Mouse (Mus musculus) stomach, embryonic 15.5 days (tissue): ENCODE results near the gene Smagp. TPM values are rescaled to one million over a fixed set of nuclear protein-coding genes. Genes with fewer than 3 reads are reported as not detected.
"Not testable (repeated sequence)": the region's sequence is repeated elsewhere in the genome, so short reads cannot be mapped to it uniquely, and the experiment has no call there.

Experiments used
- ATAC-seq: fragments of 200-750 bp; cut with Nextera tagmentation; 2 replicates; pipeline ENCODE4 v1.8.0; 2017; ENCODE audit warnings: low read depth, moderate number of reproducible peaks, moderate TSS enrichment; ENCODE audit not compliant: insufficient read depth, low FRiP score
- H3K27ac ChIP-seq: fragments of 300-500 bp; sonication (generic); 2 replicates; pipeline ENCODE4 v1.5.1; 2015; ENCODE audit warnings: mild to moderate bottlenecking, inconsistent platforms
- H3K27me3 ChIP-seq: fragments of 300-500 bp; sonication (generic); replicated peaks from 2 replicates; pipeline ENCODE4 v1.6.1; 2015; ENCODE audit warnings: inconsistent platforms
- H3K36me3 ChIP-seq: fragments of 300-500 bp; sonication (generic); 2 replicates; pipeline ENCODE4 v1.6.1; 2015; ENCODE audit warnings: inconsistent platforms
- H3K4me1 ChIP-seq: fragments of 300-500 bp; sonication (generic); 2 replicates; pipeline ENCODE4 v1.6.1; 2015; ENCODE audit warnings: inconsistent platforms
- H3K4me2 ChIP-seq: fragments of 300-500 bp; sonication (generic); 2 replicates; pipeline ENCODE4 v1.6.1; 2015; ENCODE audit warnings: mild to moderate bottlenecking, inconsistent platforms
- H3K4me3 ChIP-seq: fragments of 300-500 bp; sonication (generic); replicated peaks from 2 replicates; pipeline ENCODE4 v1.5.1; 2015; ENCODE audit warnings: inconsistent platforms
- H3K9ac ChIP-seq: fragments of 300-500 bp; sonication (generic); 2 replicates; pipeline ENCODE4 v1.6.1; 2015; ENCODE audit warnings: inconsistent platforms
- H3K9me3 ChIP-seq: fragments of 300-500 bp; sonication (generic); 2 replicates; pipeline ENCODE4 v1.6.1; 2016; ENCODE audit warnings: inconsistent platforms
- WGBS: fragments of 180-500 bp; shearing (Covaris S2); methylation state at CpG from one replicate; pipeline ENCODE4 v1.1.7; 2015; 5-methylcytosine and 5-hydroxymethylcytosine counted together
- polyA plus RNA-seq: library from polyadenylated mRNA; unstranded; fragments of >200 nt; fragmentation: Nextera tagmentation; extraction: Ambion mirVana; gene quantifications from 2 replicates; pipeline ENCODE4 v1.2.1, GENCODE M21; 2015

Smagp gene
- polyA plus RNA-seq, 1 experiment from 2014 or later, result 41.9 TPM

DNA sequence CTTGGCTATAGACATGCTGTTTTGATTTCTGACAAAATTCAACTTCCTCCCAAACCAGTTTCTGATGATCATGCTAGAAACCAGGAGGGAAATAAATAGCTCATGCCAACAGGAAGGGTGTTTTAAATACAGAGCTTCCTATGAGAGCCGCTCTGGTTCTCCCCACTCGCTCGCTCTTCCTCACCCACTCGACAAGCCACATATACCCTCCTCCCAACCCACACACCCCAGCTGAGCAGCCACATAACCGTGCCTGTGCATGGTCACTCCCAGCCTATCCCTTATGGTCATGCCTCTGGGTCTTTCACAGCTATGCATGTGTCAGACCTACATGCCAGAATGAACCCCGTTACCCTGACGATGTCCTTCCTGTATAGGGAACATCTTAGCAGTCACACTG, 14.6 kb downstream of the Smagp start:
- H3K27ac ChIP-seq, result no peak overlapping the region; the same call in 1 of the 2 replicates
- H3K4me2 ChIP-seq, result no peak overlapping the region
- ATAC-seq, result no peak
- peaks cover 24% of the 10 kb centered on the region for H3K36me3 ChIP-seq
- no peak overlapping the region for H3K4me3 ChIP-seq
- no peak overlapping the region for H3K9ac ChIP-seq
- H3K9me3 ChIP-seq, result no peaks in the 10 kb centered on the region
- no peaks in the 10 kb centered on the region for H3K27me3 ChIP-seq
- WGBS, result 77% methylated on average over 7 of the region's 7 CpGs
- no peaks in the 10 kb centered on the region for H3K4me1 ChIP-seq

- not testable (repeated sequence) for H3K27ac ChIP-seq, H3K4me1 ChIP-seq, H3K4me2 ChIP-seq, ATAC-seq, H3K9me3 ChIP-seq, H3K4me3 ChIP-seq, H3K9ac ChIP-seq, H3K27me3 ChIP-seq
- peaks cover 24% of the 10 kb centered on the region for H3K36me3 ChIP-seq
- WGBS, result 60% methylated on average over 9 of the region's 9 CpGs
Observed at GRCm38 (mm10) chr15:100621671-100622070, 15.1 kb downstream of the Smagp start.

DNA sequence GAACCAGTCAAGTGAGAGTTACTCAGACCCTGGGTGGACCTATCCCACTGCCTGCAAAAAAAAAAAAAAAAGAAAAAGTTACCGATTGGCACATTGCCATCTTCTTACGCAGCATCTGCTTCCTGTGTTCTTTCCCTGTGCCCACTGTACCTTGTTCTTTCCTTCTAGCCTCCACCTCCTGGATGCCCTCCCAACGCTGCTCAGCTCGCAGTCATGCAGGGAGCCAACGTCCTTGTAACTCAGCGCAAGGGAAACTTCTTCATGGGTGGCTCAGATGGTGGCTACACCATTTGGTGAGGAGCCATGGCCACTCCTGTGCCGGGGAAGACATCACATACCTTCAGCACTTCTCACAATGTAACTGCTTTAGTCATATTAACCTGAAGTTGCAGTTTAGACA, 17.5 kb downstream of the Smagp start:
- Histone ChIP-seq H3K4me3 (no peak overlapping the region), H3K27me3 (no peaks in the 10 kb centered on the region), H3K9ac (no peak overlapping the region), H3K36me3 (peaks cover 24% of the 10 kb centered on the region), H3K4me1 (peaks cover 9% of the 10 kb centered on the region; the same call in 1 of the 2 replicates), H3K4me2 (no peak overlapping the region), H3K27ac (no peak overlapping the region), H3K9me3 (no peaks in the 10 kb centered on the region)
- ATAC-seq, result no peak
- 84% methylated on average over 7 of the region's 7 CpGs for WGBS

GRCm38 (mm10) chr15:100616221-100616620, 20.5 kb downstream of the Smagp start:
- Histone ChIP-seq H3K9ac (peak overlapping the region; percentile 71), H3K9me3 (no peaks in the 10 kb centered on the region), H3K4me2 (peak overlapping the region; percentile 76), H3K36me3 (peaks cover 24% of the 10 kb centered on the region), H3K27ac (peak overlapping the region; percentile 96), H3K4me1 (peaks cover 19% of the 10 kb centered on the region), H3K27me3 (no peaks in the 10 kb centered on the region), H3K4me3 (peak overlapping the region; percentile 72)
- 0% methylated on average over 19 of the region's 19 CpGs for WGBS
- peak; percentile 1; the same call in 1 of the 2 replicates for ATAC-seq

- H3K9me3 ChIP-seq, result no peaks in the 10 kb centered on the region
- peaks cover 24% of the 10 kb centered on the region for H3K36me3 ChIP-seq
- H3K4me3 ChIP-seq, result peak overlapping the region; percentile 72
- H3K4me2 ChIP-seq, result peak overlapping the region; percentile 76
- ATAC-seq, result peak; percentile 77
- under 1% methylated on average over 40 of the region's 43 CpGs for WGBS
- no peaks in the 10 kb centered on the region for H3K27me3 ChIP-seq
- peak overlapping the region; percentile 96 for H3K27ac ChIP-seq
- peak overlapping the region; percentile 71 for H3K9ac ChIP-seq
- H3K4me1 ChIP-seq, result peaks cover 19% of the 10 kb centered on the region
Observed at GRCm38 (mm10) chr15:100615825-100616220, 20.9 kb downstream of the Smagp start.

GRCm38 (mm10) chr15:100614996-100615824, 21.5 kb downstream of the Smagp start, which contains the start of gene Dazap2:
TSS of gene Dazap2 (plus strand) at chr15:100615349.
- peaks cover 23% of the 10 kb centered on the region for H3K36me3 ChIP-seq
- ATAC-seq, result peak; percentile 89
- peak within 1 kb of the TSS; percentile 72 for H3K4me3 ChIP-seq
- H3K4me2 ChIP-seq, result peak within 1 kb of the TSS; percentile 76
- H3K9ac ChIP-seq, result peak within 1 kb of the TSS; percentile 71
- peak within 1 kb of the TSS; percentile 96 for H3K27ac ChIP-seq
- under 1% methylated on average over 80 of the region's 99 CpGs for WGBS
- peaks cover 19% of the 10 kb centered on the region for H3K4me1 ChIP-seq
- no peaks in the 10 kb centered on the region for H3K9me3 ChIP-seq
- no peaks in the 10 kb centered on the region for H3K27me3 ChIP-seq

- Histone ChIP-seq H3K9me3 (no peaks in the 10 kb centered on the region), H3K4me1 (peaks cover 19% of the 10 kb centered on the region), H3K4me3 (peak overlapping the region; percentile 72), H3K4me2 (peak overlapping the region; percentile 72), H3K36me3 (peaks cover 19% of the 10 kb centered on the region), H3K27ac (peak overlapping the region; percentile 78; the same call in 1 of the 2 replicates), H3K9ac (peak overlapping the region; percentile 18), H3K27me3 (no peaks in the 10 kb centered on the region)
- 9% methylated on average over 43 of the region's 43 CpGs for WGBS
- ATAC-seq, result peak; percentile 53
Observed at GRCm38 (mm10) chr15:100614218-100614995, 22.3 kb downstream of the Smagp start.

DNA sequence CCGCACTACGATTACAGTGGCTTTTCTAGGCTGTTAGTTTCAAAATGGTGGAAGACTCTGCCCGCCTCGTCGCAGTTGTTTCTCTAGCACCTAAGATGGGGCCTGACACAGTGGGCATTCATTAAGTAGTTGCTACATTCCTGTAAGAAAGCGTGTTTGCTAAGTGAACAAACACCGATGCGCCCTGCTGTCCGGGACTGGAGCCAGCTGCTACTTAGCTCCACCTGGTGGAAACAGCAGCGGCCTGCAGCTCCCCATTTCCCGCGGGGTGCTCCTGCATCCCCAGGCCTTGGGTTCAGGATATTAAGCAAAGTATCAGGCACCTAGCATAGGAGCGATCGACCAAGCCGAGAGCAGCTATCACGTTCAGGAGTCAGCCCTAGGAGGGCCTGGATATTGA, 23.2 kb downstream of the Smagp start:
- Histone ChIP-seq H3K9me3 (no peaks in the 10 kb centered on the region), H3K9ac (no peak overlapping the region), H3K27ac (no peak overlapping the region), H3K27me3 (no peaks in the 10 kb centered on the region), H3K4me1 (peaks cover 19% of the 10 kb centered on the region), H3K36me3 (peaks cover 11% of the 10 kb centered on the region), H3K4me2 (peak overlapping the region; percentile 51), H3K4me3 (peak overlapping the region; percentile 25)
- WGBS, result 8% methylated on average over 16 of the region's 16 CpGs
- ATAC-seq, result no peak

GRCm38 (mm10) chr15:100612432-100612831, 24.3 kb downstream of the Smagp start:
- Histone ChIP-seq H3K4me3 (no peak overlapping the region), H3K27ac (no peak overlapping the region), H3K9me3 (no peaks in the 10 kb centered on the region), H3K36me3 (no peaks in the 10 kb centered on the region), H3K27me3 (no peaks in the 10 kb centered on the region), H3K4me1 (peaks cover 19% of the 10 kb centered on the region), H3K4me2 (no peak overlapping the region), H3K9ac (no peak overlapping the region)
- 62% methylated on average over 2 of the region's 2 CpGs for WGBS
- no peak for ATAC-seq

DNA sequence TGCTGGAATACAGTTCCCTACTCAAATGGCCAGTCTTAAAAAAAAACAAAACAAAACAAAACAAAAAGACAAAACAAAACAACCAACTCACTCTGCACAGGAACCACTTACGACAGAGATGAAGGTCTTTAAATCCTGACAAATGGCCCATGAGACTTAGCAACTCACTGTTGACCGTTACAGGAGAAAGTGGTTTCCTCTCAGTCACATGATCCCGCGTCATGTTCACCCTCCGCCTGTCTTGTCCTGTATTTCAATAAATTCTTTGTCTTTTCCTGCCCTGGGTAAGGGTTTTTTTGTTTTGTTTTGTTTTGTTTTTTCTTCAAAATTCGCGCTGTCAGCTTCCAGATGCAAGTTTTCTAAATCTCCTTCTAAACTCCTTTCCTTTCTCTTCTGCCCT, 24.8 kb downstream of the Smagp start:
- no peaks in the 10 kb centered on the region for H3K9me3 ChIP-seq
- no peak for ATAC-seq
- H3K9ac ChIP-seq, result no peak overlapping the region
- no peaks in the 10 kb centered on the region for H3K27me3 ChIP-seq
- WGBS, result 78% methylated on average over 7 of the region's 7 CpGs
- no peaks in the 10 kb centered on the region for H3K36me3 ChIP-seq
- no peak overlapping the region for H3K4me2 ChIP-seq
- H3K4me1 ChIP-seq, result peaks cover 19% of the 10 kb centered on the region
- H3K4me3 ChIP-seq, result no peak overlapping the region
- H3K27ac ChIP-seq, result no peak overlapping the region

- not testable (repeated sequence) for H3K4me3 ChIP-seq, H3K4me1 ChIP-seq, H3K27ac ChIP-seq, H3K4me2 ChIP-seq, H3K36me3 ChIP-seq, H3K27me3 ChIP-seq, H3K9me3 ChIP-seq, H3K9ac ChIP-seq, ATAC-seq
- WGBS, result 89% methylated on average over 8 of the region's 8 CpGs
Observed at GRCm38 (mm10) chr15:100606677-100607076, 30.1 kb downstream of the Smagp start.

- no peak for ATAC-seq
- Histone ChIP-seq H3K4me1 (0 out of 2 replicates have a peak, but pooled peaks cover 5% of the 10 kb centered on the region), H3K4me2 (no peak overlapping the region), H3K4me3 (no peak overlapping the region), H3K27me3 (0 out of 2 replicates have a peak, but pooled peaks cover 5% of the 10 kb centered on the region), H3K9me3 (no peaks in the 10 kb centered on the region), H3K36me3 (no peaks in the 10 kb centered on the region), H3K9ac (no peak overlapping the region), H3K27ac (no peak overlapping the region)
- 46% methylated on average over 3 of the region's 3 CpGs for WGBS
Observed at GRCm38 (mm10) chr15:100601669-100602068, 35.1 kb downstream of the Smagp start.
